Mouse (Mus musculus): ENCODE measurements at regions not wholly inside any gene's neighbourhood (a gene's known extent, or its start where the extent isn't known, plus 50 kb on each side); places are given as distances from the start of the nearest gene placed in this dataset.

- no peak for TF ChIP-seq MAFK (IDR thresholded peaks at IDR 0.05; ENCODE audit: insufficient replicate concordance, low read length)
- no peak for TF ChIP-seq CTCF (conservative IDR thresholded peaks at IDR 0.05 in 1 of 2, IDR thresholded peaks at IDR 0.05 in 1 of 2; ENCODE audit: low read depth in 2 of 2, low read length in 2 of 2)
- TF ChIP-seq USF1 (IDR thresholded peaks at IDR 0.05; ENCODE audit: low read depth, low read length) = no peak
Observed at GRCm38 (mm10) chr19:53447754-53448153, 57.4 kb upstream of the Smndc1 start.
